Mouse (Mus musculus) left cerebral cortex, adult 18-20 months (tissue): ENCODE data around the gene Twf1. TPM values are rescaled to one million over a fixed set of nuclear protein-coding genes. Genes with fewer than 3 reads are reported as not detected.

Experiments
- DNase-seq, 2 experiments: peaks; one replicate each; pipeline ENCODE4 v3.0.0; 2021 to 2022; ENCODE audit warnings: low spot score in 2 of 2, mixed read lengths in 1 of 2
- total RNA-seq, 2 experiments: library from RNA; stranded (reverse); gene quantifications; 2 replicates each; pipeline ENCODE4 v1.2.3; 2021

Gene Twf1
- total RNA-seq, 2 experiments from 2014 or later, result 40.5 to 41.0 TPM

DNA sequence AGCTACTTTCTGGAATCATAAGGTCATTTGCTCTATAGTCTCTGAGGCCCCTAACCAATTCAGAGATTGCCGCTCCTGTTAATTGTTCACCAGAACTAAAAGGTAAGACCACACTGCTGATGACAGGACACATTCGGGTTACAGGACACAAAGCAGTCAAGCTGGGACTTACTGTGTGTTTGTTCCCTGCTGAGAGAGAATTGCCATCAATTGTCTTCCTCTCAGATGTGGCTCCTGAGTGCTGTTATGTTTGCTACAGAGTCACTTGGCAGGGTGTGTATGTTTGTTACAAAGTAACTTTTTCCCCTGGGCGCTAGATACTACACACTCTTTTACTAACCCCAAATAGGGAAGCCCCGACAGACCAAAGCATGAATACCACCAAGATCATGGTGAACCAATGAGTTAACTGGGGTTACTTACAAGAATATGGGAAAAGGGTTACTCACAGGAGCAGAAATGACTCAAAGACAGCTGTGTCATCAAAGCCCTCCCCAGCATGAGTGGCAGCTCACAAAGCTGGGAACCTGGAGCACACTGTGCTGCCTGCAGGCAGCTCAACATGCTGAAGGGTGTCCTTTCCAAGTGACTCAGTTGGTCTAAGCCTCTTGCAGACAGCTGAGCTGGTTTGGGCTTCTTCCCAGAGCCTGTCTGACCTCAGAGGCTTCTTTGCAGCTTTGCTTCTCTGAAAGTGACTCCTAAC lies 15.0 kb downstream of the Twf1 start:
- DNase-seq, result no peak

- DNase-seq, result no peak
Observed at GRCm38 (mm10) chr15:94572746-94573145, 16.9 kb downstream of the Twf1 start.

- DNase-seq, result no peak
Observed at GRCm38 (mm10) chr15:94571501-94571900, 18.2 kb downstream of the Twf1 start.

GRCm38 (mm10) chr15:94568496-94569182 lies 21.1 kb downstream of the Twf1 start:
- no peak for DNase-seq

GRCm38 (mm10) chr15:94565854-94566253 lies 23.8 kb downstream of the Twf1 start:
- DNase-seq, result no peak

- no peak for DNase-seq
Observed at GRCm38 (mm10) chr15:94564909-94565308, 24.8 kb downstream of the Twf1 start.

DNA sequence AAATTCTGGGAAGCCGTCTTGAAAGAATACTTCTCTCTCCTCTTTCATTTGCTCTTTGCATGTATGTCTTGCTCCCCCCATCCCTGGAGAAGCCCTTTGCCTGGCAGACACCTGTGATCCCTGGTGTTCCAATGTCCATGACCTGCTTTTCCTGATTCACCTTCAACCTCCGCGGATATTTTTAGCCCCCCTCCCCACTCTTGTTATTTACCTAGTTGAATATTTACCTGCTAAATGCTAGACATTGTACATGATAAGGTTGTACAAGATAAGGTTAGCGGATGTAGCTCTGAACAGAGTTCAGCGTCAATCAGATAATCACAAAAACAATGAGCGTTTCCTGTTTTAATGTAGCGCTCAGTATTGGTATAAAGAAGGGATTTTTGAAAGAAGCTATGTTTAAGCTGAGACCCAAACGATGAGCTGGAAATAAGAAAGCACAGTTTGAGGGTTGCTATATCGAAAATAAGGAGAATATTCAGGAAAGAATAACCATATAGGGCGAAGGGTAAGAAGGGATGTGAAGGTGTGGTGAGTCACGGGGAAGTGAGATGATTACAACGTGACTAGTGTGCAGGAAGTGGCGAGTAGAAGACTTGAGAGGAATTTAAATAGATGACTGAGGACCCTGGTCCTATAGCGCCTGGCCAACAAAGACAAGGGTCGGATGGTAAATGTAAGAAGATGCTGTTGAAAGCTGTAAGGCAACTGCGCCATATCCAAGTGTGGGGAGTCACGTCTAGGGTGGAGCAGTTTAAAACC lies 30.6 kb downstream of the Twf1 start:
- no peak for DNase-seq

DNA sequence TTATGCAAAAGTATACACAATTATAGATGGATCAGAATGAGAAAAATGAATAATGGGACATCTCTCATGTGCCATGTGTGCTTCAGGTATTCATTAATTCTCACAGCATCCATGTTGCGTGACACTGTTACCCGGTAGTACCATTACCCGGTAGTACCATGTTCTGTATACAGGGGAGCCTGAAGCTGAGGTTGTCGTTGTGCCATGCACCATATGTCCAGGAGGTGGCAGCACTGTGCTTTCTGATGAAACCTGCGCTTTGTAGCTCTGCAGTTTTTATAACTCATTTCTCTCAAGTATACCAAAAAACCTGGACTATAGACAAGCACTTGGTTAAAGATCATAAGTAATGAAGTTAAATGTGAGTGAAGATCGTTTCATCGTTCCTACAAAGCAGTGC lies 32.2 kb downstream of the Twf1 start:
- DNase-seq, result peak; percentile 87 to 97

GRCm38 (mm10) chr15:94553536-94553935 lies 36.2 kb downstream of the Twf1 start:
- DNase-seq, result no peak

- no peak for DNase-seq
Observed at GRCm38 (mm10) chr15:94544844-94545243, 44.8 kb downstream of the Twf1 start.

- DNase-seq, result no peak
Observed at GRCm38 (mm10) chr15:94544052-94544636, 45.5 kb downstream of the Twf1 start.

GRCm38 (mm10) chr15:94543409-94544051 lies 46.2 kb downstream of the Twf1 start, which contains the start of the genes Pus7l and Irak4:
TSS of gene Pus7l (minus strand) at chr15:94543547.
TSS of gene Irak4 (plus strand) at chr15:94543643.
- DNase-seq, result peak; percentile 86 to 91

- DNase-seq, result no peak
Observed at GRCm38 (mm10) chr15:94542567-94543408, 46.9 kb downstream of the Twf1 start.

- DNase-seq, result no peak
Observed at GRCm38 (mm10) chr15:94539296-94539695, 50.4 kb downstream of the Twf1 start.

- DNase-seq, result no peak
Observed at GRCm38 (mm10) chr15:94535521-94535920, 54.2 kb downstream of the Twf1 start.

DNA sequence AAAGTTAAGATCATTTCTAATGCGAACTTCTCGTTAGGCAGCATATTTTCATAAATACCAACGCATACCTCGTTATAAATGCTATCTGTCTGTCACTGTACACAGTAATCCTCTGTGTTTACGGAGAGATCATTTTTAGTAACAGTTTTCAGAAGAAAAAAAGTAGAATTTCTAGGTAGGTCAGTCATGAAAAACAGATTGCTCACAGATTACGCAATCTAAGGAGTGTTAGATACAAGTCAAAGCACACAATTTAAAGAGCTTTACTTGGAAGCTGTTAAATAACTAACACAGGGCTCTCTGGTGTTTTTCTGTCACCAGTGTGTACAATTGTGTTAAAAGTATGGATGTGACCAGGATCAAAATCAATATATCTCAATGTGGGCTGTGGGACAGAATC lies 56.7 kb downstream of the Twf1 start:
- no peak for DNase-seq

GRCm38 (mm10) chr15:94532306-94532705 lies 57.4 kb downstream of the Twf1 start:
- no peak for DNase-seq

DNA sequence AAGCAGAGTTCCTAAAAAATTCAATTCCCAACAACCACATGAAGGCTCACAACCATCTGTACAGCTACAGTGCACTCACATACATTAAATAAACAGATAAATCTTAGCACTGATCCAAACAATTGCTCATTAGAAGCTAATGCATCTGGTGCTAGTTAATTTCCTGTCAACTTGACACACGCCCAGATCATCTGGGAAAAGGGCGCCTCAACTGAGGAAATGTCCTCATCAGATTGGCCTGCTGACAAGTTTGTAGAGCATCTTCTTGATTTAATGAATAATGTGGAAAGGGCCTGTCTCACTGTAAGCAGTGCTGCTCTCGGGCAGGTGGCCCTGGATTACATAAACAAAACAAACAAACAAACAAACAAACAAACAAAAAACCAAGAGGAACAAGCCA lies 59.2 kb downstream of the Twf1 start:
- DNase-seq, result no peak
